Mouse (Mus musculus): ENCODE measurements at regions not wholly inside any gene's neighbourhood (a gene's known extent, or its start where the extent isn't known, plus 50 kb on each side); places are given as distances from the start of the nearest gene placed in this dataset.

- TF ChIP-seq GATA1 (IDR thresholded peaks at IDR 0.05; ENCODE audit: low read length), result no peak
- no peak for TF ChIP-seq TAL1 (IDR thresholded peaks at IDR 0.05; ENCODE audit: low read length)
Measured at GRCm38 (mm10) chr8:57249061-57249460, 71.7 kb upstream of the Hand2 start.

Data from erythroblast, embryonic 14.5 days (primary cell).